Mouse (Mus musculus): ENCODE data around the gene Ewsr1. TPM values are rescaled to one million over a fixed set of nuclear protein-coding genes. Genes with fewer than 3 reads are reported as not detected.

Ewsr1 gene
- polyA plus RNA-seq (2014; fragmentation: Illumina TruSeq; extraction: RNeasy Lipid Tissue Mini Kit (QIAGEN cat#74804); ENCODE audit: low read depth, low replicate concordance): 377 TPM

GRCm38 (mm10) chr11:5098736-5099542 is at the start of gene Ewsr1, which contains the start of gene Rhbdd3:
Gene Ewsr1, minus strand, starts transcription at chr11:5099266.
Gene Rhbdd3, plus strand, starts transcription at chr11:5098926.

GRCm38 (mm10) chr11:5065056-5065821 is 33.8 kb downstream of the Ewsr1 start, which contains the start of gene Gas2l1:
Gene Gas2l1, minus strand, starts transcription at chr11:5065327.

GRCm38 (mm10) chr11:5057856-5058641 is 41.0 kb downstream of the Ewsr1 start, which contains the start of gene Rasl10a:
Gene Rasl10a, plus strand, starts transcription at chr11:5058128.

Other genes starting within 250 kb of the Ewsr1 start
- gene Nf2, start 249.7 kb downstream of the Ewsr1 start, polyA plus RNA-seq (2014; fragmentation: Illumina TruSeq; extraction: RNeasy Lipid Tissue Mini Kit (QIAGEN cat#74804); ENCODE audit: low read depth, low replicate concordance): 52.1 TPM
- gene Nipsnap1, start 225.3 kb downstream of the Ewsr1 start, polyA plus RNA-seq (2014; fragmentation: Illumina TruSeq; extraction: RNeasy Lipid Tissue Mini Kit (QIAGEN cat#74804); ENCODE audit: low read depth, low replicate concordance): 13.3 TPM
- 20.1 TPM for gene Thoc5, start 203.9 kb downstream of the Ewsr1 start, polyA plus RNA-seq (2014; fragmentation: Illumina TruSeq; extraction: RNeasy Lipid Tissue Mini Kit (QIAGEN cat#74804); ENCODE audit: low read depth, low replicate concordance)
- gene Nefh, start 151.2 kb downstream of the Ewsr1 start, polyA plus RNA-seq (2014; fragmentation: Illumina TruSeq; extraction: RNeasy Lipid Tissue Mini Kit (QIAGEN cat#74804); ENCODE audit: low read depth, low replicate concordance): 0.26 TPM
- 54.3 TPM for gene Ap1b1, start 112.4 kb downstream of the Ewsr1 start, polyA plus RNA-seq (2014; fragmentation: Illumina TruSeq; extraction: RNeasy Lipid Tissue Mini Kit (QIAGEN cat#74804); ENCODE audit: low read depth, low replicate concordance)
- 18.2 TPM for gene Rasl10a, start 41.1 kb downstream of the Ewsr1 start, polyA plus RNA-seq (2014; fragmentation: Illumina TruSeq; extraction: RNeasy Lipid Tissue Mini Kit (QIAGEN cat#74804); ENCODE audit: low read depth, low replicate concordance)
- gene Gas2l1, start 33.9 kb downstream of the Ewsr1 start, polyA plus RNA-seq (2014; fragmentation: Illumina TruSeq; extraction: RNeasy Lipid Tissue Mini Kit (QIAGEN cat#74804); ENCODE audit: low read depth, low replicate concordance): 136 TPM
- gene Rhbdd3, start 340 bp downstream of the Ewsr1 start, polyA plus RNA-seq (2014; fragmentation: Illumina TruSeq; extraction: RNeasy Lipid Tissue Mini Kit (QIAGEN cat#74804); ENCODE audit: low read depth, low replicate concordance): 59.8 TPM
- gene Emid1, start 53.0 kb upstream of the Ewsr1 start, polyA plus RNA-seq (2014; fragmentation: Illumina TruSeq; extraction: RNeasy Lipid Tissue Mini Kit (QIAGEN cat#74804); ENCODE audit: low read depth, low replicate concordance): 130 TPM
- gene Kremen1, start 162.3 kb upstream of the Ewsr1 start, polyA plus RNA-seq (2014; fragmentation: Illumina TruSeq; extraction: RNeasy Lipid Tissue Mini Kit (QIAGEN cat#74804); ENCODE audit: low read depth, low replicate concordance): 28.6 TPM